Mouse (Mus musculus) midbrain, postnatal 0 days (tissue): ENCODE data around the gene A630076J17Rik. TPM values are rescaled to one million over a fixed set of nuclear protein-coding genes. Genes with fewer than 3 reads are reported as not detected.
A peak's percentile ranks its signal among the peaks of the same experiment; 100 is the strongest.

Experiments used
- ATAC-seq: fragments of 200-750 bp; cut with Nextera tagmentation; 2 replicates; pipeline ENCODE4 v1.8.0; 2017; ENCODE audit warnings: moderate number of reproducible peaks, mild to moderate bottlenecking, moderate TSS enrichment, moderate library complexity; ENCODE audit not compliant: low FRiP score
- DNase-seq: peaks from one replicate; pipeline ENCODE4 v3.0.0-alpha.2; 2015; ENCODE audit warnings: low spot score
- H3K27ac ChIP-seq: fragments of 300-500 bp; sonication (generic); 2 replicates; pipeline ENCODE4 v1.5.1; 2014; ENCODE audit warnings: low read depth, mild to moderate bottlenecking, low read length, mixed read lengths
- H3K27me3 ChIP-seq: fragments of 300-500 bp; sonication (generic); 2 replicates; pipeline ENCODE4 v1.6.1; 2014; ENCODE audit warnings: low read length, control low read depth, mixed read lengths; ENCODE audit not compliant: insufficient read depth
- H3K36me3 ChIP-seq: fragments of 300-500 bp; sonication (generic); 2 replicates; pipeline ENCODE4 v1.6.1; 2014; ENCODE audit warnings: low read length, control low read depth, mixed read lengths; ENCODE audit not compliant: insufficient read depth
- H3K4me1 ChIP-seq: fragments of 300-500 bp; sonication (generic); 2 replicates; pipeline ENCODE4 v1.6.1; 2014; ENCODE audit warnings: mild to moderate bottlenecking, control low read depth, antibody characterized with exemption, low read length, mixed read lengths; ENCODE audit not compliant: insufficient read depth
- H3K4me2 ChIP-seq: fragments of 300-500 bp; sonication (generic); 2 replicates; pipeline ENCODE4 v1.6.1; 2014; ENCODE audit warnings: low read depth, mild to moderate bottlenecking, low read length, mixed read lengths; ENCODE audit not compliant: poor library complexity, severe bottlenecking
- H3K4me3 ChIP-seq: fragments of 300-500 bp; sonication (generic); 2 replicates; pipeline ENCODE4 v1.5.1; 2014; ENCODE audit warnings: low read depth, mild to moderate bottlenecking, low read length, moderate library complexity
- H3K9ac ChIP-seq: fragments of 300-500 bp; sonication (generic); replicated peaks from 2 replicates; pipeline ENCODE4 v1.6.1; 2014; ENCODE audit warnings: mild to moderate bottlenecking, low read length, moderate library complexity, mixed read lengths; ENCODE audit not compliant: poor library complexity, severe bottlenecking
- H3K9me3 ChIP-seq: fragments of 300-500 bp; sonication (generic); 2 replicates; pipeline ENCODE4 v1.6.1; 2016; ENCODE audit warnings: low read length, control low read depth
- CTCF ChIP-seq: IDR thresholded peaks from 2 replicates; pipeline ENCODE4 v1.5.1; 2016; ENCODE audit warnings: antibody characterized with exemption, mild to moderate bottlenecking
- WGBS: fragments of 180-500 bp; shearing (Covaris S2); extraction: QIAGEN DNeasy Blood & Tissue Kit; methylation state at CpG from one replicate; pipeline ENCODE4 v1.1.7; 2014; 5-methylcytosine and 5-hydroxymethylcytosine counted together
- polyA plus RNA-seq: library from polyadenylated mRNA; unstranded; fragments of >200 nt; fragmentation: Nextera tagmentation; extraction: Ambion mirVana; gene quantifications from 2 replicates; pipeline ENCODE4 v1.2.1, GENCODE M21; 2015
- total RNA-seq: library from RNA; depleted of rRNA; stranded (reverse); fragments of >200 nt; gene quantifications from 2 replicates; pipeline ENCODE4 v1.2.3, GENCODE M21; 2014

The A630076J17Rik gene
- total and polyA plus RNA-seq, 2 experiments from 2014 or later, result not detected

GRCm38 (mm10) chr3:107249042-107249441 is 18.6 kb downstream of the A630076J17Rik start:
- TF ChIP-seq CTCF, result no peak
- no peaks in the 10 kb centered on the region for H3K36me3 ChIP-seq
- no peak overlapping the region for H3K4me3 ChIP-seq
- H3K27me3 ChIP-seq, result no peaks in the 10 kb centered on the region
- no peaks in the 10 kb centered on the region for H3K4me1 ChIP-seq
- no peak for ATAC-seq
- no peak overlapping the region for H3K27ac ChIP-seq
- DNase-seq, result no peak
- H3K9ac ChIP-seq, result no peak overlapping the region
- 65% methylated on average over 3 of the region's 3 CpGs for WGBS
- no peak overlapping the region for H3K4me2 ChIP-seq
- no peaks in the 10 kb centered on the region for H3K9me3 ChIP-seq

- no peak for TF ChIP-seq CTCF
- Histone ChIP-seq H3K4me2 (no peak overlapping the region), H3K27ac (no peak overlapping the region), H3K4me3 (no peak overlapping the region), H3K9ac (no peak overlapping the region), H3K27me3 (no peaks in the 10 kb centered on the region), H3K9me3 (no peaks in the 10 kb centered on the region), H3K36me3 (no peaks in the 10 kb centered on the region), H3K4me1 (no peaks in the 10 kb centered on the region)
- 73% methylated on average over 2 of the region's 2 CpGs for WGBS
- DNase-seq, result no peak
- ATAC-seq, result no peak
Observed at GRCm38 (mm10) chr3:107250320-107250719, 19.9 kb downstream of the A630076J17Rik start.

DNA sequence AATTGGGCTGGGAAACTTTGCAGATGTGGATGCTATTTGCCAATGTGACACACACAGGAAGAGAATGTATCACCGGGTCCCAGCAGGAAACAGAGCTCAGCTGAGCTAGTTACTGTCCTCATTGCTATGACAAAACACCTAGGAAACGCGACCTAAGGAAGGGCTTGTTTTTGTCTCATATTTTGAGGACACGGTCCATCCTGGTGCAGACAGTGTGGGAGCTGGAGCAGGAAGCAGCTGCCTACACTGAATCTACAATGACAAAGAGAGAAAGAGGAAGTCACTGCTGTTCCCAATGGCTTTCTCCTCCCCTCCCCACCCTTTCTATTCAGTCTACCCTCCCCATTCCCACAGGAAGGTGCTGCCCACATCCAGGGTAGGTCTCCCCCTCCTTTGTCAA is 21.6 kb downstream of the A630076J17Rik start:
- WGBS, result 77% methylated on average over 4 of the region's 4 CpGs
- no peak for DNase-seq
- no peak overlapping the region for H3K4me2 ChIP-seq
- no peak overlapping the region for H3K4me3 ChIP-seq
- no peak for TF ChIP-seq CTCF
- H3K27me3 ChIP-seq, result no peaks in the 10 kb centered on the region
- H3K4me1 ChIP-seq, result no peaks in the 10 kb centered on the region
- H3K27ac ChIP-seq, result no peak overlapping the region
- H3K9ac ChIP-seq, result no peak overlapping the region
- no peaks in the 10 kb centered on the region for H3K36me3 ChIP-seq
- no peaks in the 10 kb centered on the region for H3K9me3 ChIP-seq
- no peak for ATAC-seq

DNA sequence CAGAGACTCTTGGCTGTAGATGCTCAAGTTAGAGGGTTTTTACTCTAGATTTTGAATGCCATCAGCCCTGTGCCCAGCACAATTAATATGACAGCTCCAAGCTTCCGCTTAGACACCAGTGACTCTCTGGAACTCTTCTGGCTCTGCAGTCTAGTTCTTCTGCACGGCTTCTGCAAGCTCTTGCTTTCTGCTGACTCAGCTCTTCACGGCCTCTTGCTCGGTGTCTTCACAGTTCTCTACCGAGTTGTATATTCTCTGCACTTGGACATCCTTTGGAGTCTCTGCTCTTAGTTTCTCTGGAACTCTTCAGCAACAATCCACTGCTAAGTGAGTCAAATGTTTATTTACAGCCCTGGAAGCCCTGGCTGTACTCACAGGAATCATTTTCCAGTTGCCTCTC is 23.5 kb downstream of the A630076J17Rik start:
- H3K4me3 ChIP-seq, result no peak overlapping the region
- H3K27me3 ChIP-seq, result no peaks in the 10 kb centered on the region
- no peak overlapping the region for H3K9ac ChIP-seq
- no peak for TF ChIP-seq CTCF
- H3K4me1 ChIP-seq, result no peaks in the 10 kb centered on the region
- DNase-seq (no peak), ATAC-seq (no peak)
- 88% methylated on average over 5 of the region's 5 CpGs for WGBS
- no peak overlapping the region for H3K4me2 ChIP-seq
- H3K27ac ChIP-seq, result no peak overlapping the region
- no peaks in the 10 kb centered on the region for H3K36me3 ChIP-seq
- no peaks in the 10 kb centered on the region for H3K9me3 ChIP-seq

GRCm38 (mm10) chr3:107255992-107256391 is 25.6 kb downstream of the A630076J17Rik start:
- DNase-seq (no peak), ATAC-seq (no peak)
- Histone ChIP-seq H3K27ac (no peak overlapping the region), H3K36me3 (no peaks in the 10 kb centered on the region), H3K9me3 (no peaks in the 10 kb centered on the region), H3K4me1 (peaks cover under 1% of the 10 kb centered on the region), H3K4me2 (no peak overlapping the region), H3K27me3 (no peaks in the 10 kb centered on the region), H3K4me3 (no peak overlapping the region), H3K9ac (no peak overlapping the region)
- no peak for TF ChIP-seq CTCF
- 87% methylated on average over 3 of the region's 3 CpGs for WGBS

- H3K4me3 ChIP-seq, result no peak overlapping the region
- peaks cover 6% of the 10 kb centered on the region for H3K4me1 ChIP-seq
- no peak overlapping the region for H3K27ac ChIP-seq
- H3K36me3 ChIP-seq, result no peaks in the 10 kb centered on the region
- DNase-seq (peak; percentile 46), ATAC-seq (no peak)
- H3K4me2 ChIP-seq, result no peak overlapping the region
- H3K9me3 ChIP-seq, result no peaks in the 10 kb centered on the region
- 62% methylated on average over 7 of the region's 7 CpGs for WGBS
- no peak for TF ChIP-seq CTCF
- H3K9ac ChIP-seq, result no peak overlapping the region
- no peaks in the 10 kb centered on the region for H3K27me3 ChIP-seq
Observed at GRCm38 (mm10) chr3:107256724-107257123, 26.3 kb downstream of the A630076J17Rik start.
